Mouse (Mus musculus) G1E (cell line): Measurements from ENCODE around the gene Neurl1a.

ENCODE experiments used
- CTCF ChIP-seq: IDR thresholded peaks from 2 replicates; pipeline ENCODE4 v1.5.1; 2012; ENCODE audit warnings: low read depth, low read length, inconsistent platforms, mixed read lengths
- GATA1 ChIP-seq: IDR thresholded peaks from 2 replicates; pipeline ENCODE4 v1.6.1; 2012; ENCODE audit warnings: borderline replicate concordance, low read length, inconsistent platforms, mixed read lengths

DNA sequence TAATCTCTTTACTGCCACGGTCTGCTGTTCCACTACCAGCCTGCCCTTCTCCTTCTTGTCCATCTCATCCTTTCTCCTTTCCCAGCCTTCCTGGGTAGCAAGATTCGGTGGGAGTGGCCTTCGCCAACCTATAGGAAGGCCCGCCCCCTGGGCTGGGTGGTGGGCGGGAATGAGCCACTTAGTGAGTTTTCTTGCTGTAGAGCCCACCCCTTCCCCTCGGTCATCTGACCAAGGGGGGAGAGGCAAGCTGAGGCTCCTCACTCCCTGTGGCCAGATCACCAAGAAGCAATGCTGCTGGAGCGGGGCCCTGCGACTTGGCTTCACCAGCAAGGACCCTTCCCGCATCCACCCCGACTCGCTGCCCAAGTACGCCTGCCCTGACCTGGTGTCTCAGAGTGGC, 61.5 kb downstream of the Neurl1a start:
- no peak for TF ChIP-seq CTCF
- TF ChIP-seq GATA1, result no peak
